Mouse (Mus musculus): ENCODE results near the gene Tekt1. TPM values are rescaled to one million over a fixed set of nuclear protein-coding genes. Genes with fewer than 3 reads are reported as not detected.
"Not testable (repeated sequence)": the region's sequence is repeated elsewhere in the genome, so short reads cannot be mapped to it uniquely, and the experiment has no call there.

Gene Tekt1
- polyA plus RNA-seq, 1 experiment from 2014 or later, result 5.3 TPM

DNA sequence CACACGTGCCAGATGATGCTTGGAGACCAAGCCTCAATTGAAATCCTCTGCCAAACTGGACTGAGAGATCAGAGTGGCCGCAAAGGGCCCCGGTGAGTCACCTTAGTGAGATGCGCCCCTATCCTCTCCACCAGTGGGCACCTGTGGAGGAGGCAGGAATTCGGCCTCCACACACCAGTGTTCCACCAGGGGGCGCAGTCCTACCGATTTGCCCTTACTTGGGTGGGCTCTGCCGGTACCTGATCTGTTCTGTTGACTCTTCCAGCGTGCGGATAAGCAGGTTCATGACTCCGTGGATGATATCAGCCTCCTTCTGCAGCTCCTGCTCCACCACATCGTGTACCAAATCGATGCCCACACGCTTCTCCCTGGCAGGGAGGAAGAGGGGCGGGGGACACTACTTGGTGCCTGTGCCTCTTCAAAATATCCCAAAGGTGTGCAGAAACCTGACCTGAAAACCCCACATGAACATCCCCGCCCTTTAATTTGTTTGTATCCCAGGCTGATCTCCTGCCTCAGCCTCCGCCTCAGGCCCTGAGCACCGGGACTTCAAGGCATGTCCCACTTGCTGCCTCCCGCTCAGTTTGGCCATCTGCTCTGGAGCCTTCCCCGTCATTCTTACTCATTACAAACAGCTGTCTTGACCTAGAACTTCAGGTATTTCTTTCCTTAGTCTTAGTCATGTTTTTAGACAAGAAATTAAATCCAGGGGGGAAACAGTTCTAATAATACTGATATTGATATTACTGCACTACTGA is 7.1 kb downstream of the Tekt1 start:
- ATAC-seq (replicated peaks; ENCODE audit: low FRiP score), result peak; percentile 33; the same call in 1 of the 2 replicates
- no peaks in the 10 kb centered on the region for H3K36me3 ChIP-seq (ENCODE audit: control insufficient read depth, insufficient read depth, low read length)
- H3K9ac ChIP-seq (ENCODE audit: low read length), result no peak overlapping the region
- no peak overlapping the region for H3K27ac ChIP-seq (ENCODE audit: low read depth, low read length)
- no peak overlapping the region for H3K4me3 ChIP-seq (ENCODE audit: low read depth, low read length)
- DNase-seq (ENCODE audit: low spot score), result peak; percentile 91
- H3K9me3 ChIP-seq (ENCODE audit: control insufficient read depth, low read length), result no peaks in the 10 kb centered on the region
- WGBS, result 21% methylated on average over 20 of the region's 20 CpGs
- H3K27me3 ChIP-seq (ENCODE audit: control insufficient read depth, insufficient read depth, low read length), result no peaks in the 10 kb centered on the region
- peak overlapping the region; percentile 36; the same call in 1 of the 2 replicates for H3K4me2 ChIP-seq (ENCODE audit: low read depth, low read length, severe bottlenecking)
- H3K4me1 ChIP-seq (replicated peaks; ENCODE audit: control insufficient read depth, insufficient read depth, low read length), result no peaks in the 10 kb centered on the region; the same call in 1 of the 2 replicates

DNA sequence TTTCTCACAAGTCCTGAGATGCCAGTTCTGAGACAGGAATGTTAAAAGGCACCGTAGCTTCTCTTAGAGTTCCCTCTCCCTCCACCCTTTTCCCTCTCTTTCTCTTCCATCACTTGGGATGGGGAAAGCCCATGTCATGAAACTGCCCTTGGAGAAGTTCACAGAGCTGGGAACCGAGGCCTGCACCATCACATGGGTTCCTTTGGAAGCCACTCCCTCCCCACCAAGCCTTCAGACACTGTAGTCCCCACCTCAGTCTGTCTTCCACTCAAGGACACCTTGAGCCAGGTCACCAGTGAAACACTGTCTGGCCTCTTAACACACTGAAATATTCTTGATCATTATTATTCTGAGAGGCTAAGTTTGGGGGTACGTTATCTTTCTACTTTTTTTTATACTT is 9.1 kb downstream of the Tekt1 start:
- Histone ChIP-seq H3K4me1 (replicated peaks; ENCODE audit: control insufficient read depth, insufficient read depth, low read length) (no peaks in the 10 kb centered on the region; the same call in 1 of the 2 replicates), H3K27me3 (ENCODE audit: control insufficient read depth, insufficient read depth, low read length) (no peaks in the 10 kb centered on the region), H3K4me2 (ENCODE audit: low read depth, low read length, severe bottlenecking) (no peak overlapping the region), H3K9ac (ENCODE audit: low read length) (no peak overlapping the region), H3K9me3 (ENCODE audit: control insufficient read depth, low read length) (no peaks in the 10 kb centered on the region), H3K4me3 (ENCODE audit: low read depth, low read length) (no peak overlapping the region), H3K36me3 (ENCODE audit: control insufficient read depth, insufficient read depth, low read length) (no peaks in the 10 kb centered on the region), H3K27ac (ENCODE audit: low read depth, low read length) (no peak overlapping the region)
- no peak for ATAC-seq (replicated peaks; ENCODE audit: low FRiP score)
- no peak for DNase-seq (ENCODE audit: low spot score)
- 80% methylated on average over 3 of the region's 3 CpGs for WGBS

DNA sequence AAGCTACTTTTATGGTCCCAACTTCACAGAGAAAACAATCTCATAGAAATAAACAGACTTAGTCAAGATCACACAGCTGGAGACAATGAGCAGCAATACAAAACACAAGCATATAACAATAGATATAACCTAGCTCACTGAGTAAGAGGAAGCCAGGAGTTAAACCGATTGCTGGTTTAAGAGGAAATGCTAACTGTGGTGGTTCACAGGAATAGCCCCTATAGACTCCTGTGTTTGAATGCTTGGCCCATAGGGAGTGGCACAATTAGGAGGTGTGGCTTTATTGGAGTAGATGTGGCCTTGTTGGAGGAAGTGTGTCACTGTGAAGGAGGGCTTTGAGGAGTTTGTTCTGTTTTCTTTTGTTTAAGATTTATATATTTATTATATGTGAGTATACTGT is 10.0 kb downstream of the Tekt1 start:
- 82% methylated on average over 1 of the region's 1 CpGs for WGBS
- Histone ChIP-seq H3K4me2 (ENCODE audit: low read depth, low read length, severe bottlenecking) (no peak overlapping the region), H3K27me3 (ENCODE audit: control insufficient read depth, insufficient read depth, low read length) (no peaks in the 10 kb centered on the region), H3K4me1 (replicated peaks; ENCODE audit: control insufficient read depth, insufficient read depth, low read length) (no peaks in the 10 kb centered on the region; the same call in 1 of the 2 replicates), H3K9me3 (ENCODE audit: control insufficient read depth, low read length) (no peaks in the 10 kb centered on the region), H3K9ac (ENCODE audit: low read length) (no peak overlapping the region), H3K36me3 (ENCODE audit: control insufficient read depth, insufficient read depth, low read length) (no peaks in the 10 kb centered on the region), H3K27ac (ENCODE audit: low read depth, low read length) (no peak overlapping the region), H3K4me3 (ENCODE audit: low read depth, low read length) (no peak overlapping the region)
- ATAC-seq (replicated peaks; ENCODE audit: low FRiP score) (no peak), DNase-seq (ENCODE audit: low spot score) (no peak)

DNA sequence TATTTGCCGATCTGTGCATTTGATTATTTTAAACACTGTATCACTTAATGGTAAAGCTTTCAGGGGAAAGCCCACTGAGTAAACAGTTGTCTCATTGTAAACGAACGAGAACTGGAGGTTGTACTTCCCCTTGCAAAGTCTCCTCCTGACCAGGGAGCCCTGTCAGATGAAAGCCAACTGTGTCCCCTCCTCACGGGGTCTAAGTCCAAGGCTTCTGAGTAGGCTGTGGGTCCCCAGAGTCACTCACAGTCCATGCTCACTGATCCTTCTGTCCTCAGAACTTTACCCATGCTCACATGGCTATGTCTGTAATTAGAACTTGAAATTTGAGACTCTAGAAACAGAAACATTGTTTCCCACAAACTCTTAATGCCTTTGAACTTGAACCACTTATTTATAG is 12.6 kb downstream of the Tekt1 start:
- DNase-seq (ENCODE audit: low spot score) (no peak), ATAC-seq (replicated peaks; ENCODE audit: low FRiP score) (no peak)
- Histone ChIP-seq H3K9ac (ENCODE audit: low read length) (no peak overlapping the region), H3K27me3 (ENCODE audit: control insufficient read depth, insufficient read depth, low read length) (no peaks in the 10 kb centered on the region), H3K4me1 (replicated peaks; ENCODE audit: control insufficient read depth, insufficient read depth, low read length) (no peaks in the 10 kb centered on the region), H3K27ac (ENCODE audit: low read depth, low read length) (no peak overlapping the region), H3K4me2 (ENCODE audit: low read depth, low read length, severe bottlenecking) (no peak overlapping the region), H3K4me3 (ENCODE audit: low read depth, low read length) (no peak overlapping the region), H3K9me3 (ENCODE audit: control insufficient read depth, low read length) (no peaks in the 10 kb centered on the region), H3K36me3 (ENCODE audit: control insufficient read depth, insufficient read depth, low read length) (no peaks in the 10 kb centered on the region)
- WGBS, result 82% methylated on average over 4 of the region's 4 CpGs

DNA sequence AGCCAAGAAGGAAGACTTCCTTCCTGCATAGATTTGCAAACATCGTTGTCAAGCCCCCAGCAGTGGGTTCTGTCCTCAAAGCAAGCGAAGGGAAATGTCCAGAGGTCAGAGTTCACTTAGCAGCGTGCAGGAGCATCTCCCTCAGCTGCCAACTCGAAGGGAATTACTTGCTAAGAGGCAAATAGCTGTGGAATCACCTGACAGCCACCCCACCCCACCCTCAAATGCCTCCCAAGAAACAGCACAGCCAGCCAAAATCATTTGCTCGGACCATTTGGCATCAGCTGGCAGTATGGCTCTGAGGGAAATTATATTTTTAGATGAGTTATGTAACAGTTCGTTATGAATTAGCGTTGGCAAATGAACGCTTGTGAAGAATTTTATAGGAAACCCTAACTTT is 13.2 kb downstream of the Tekt1 start:
- no peaks in the 10 kb centered on the region for H3K4me1 ChIP-seq (replicated peaks; ENCODE audit: control insufficient read depth, insufficient read depth, low read length)
- no peak overlapping the region for H3K27ac ChIP-seq (ENCODE audit: low read depth, low read length)
- H3K9ac ChIP-seq (ENCODE audit: low read length), result no peak overlapping the region
- no peaks in the 10 kb centered on the region for H3K27me3 ChIP-seq (ENCODE audit: control insufficient read depth, insufficient read depth, low read length)
- H3K9me3 ChIP-seq (ENCODE audit: control insufficient read depth, low read length), result no peaks in the 10 kb centered on the region
- H3K4me2 ChIP-seq (ENCODE audit: low read depth, low read length, severe bottlenecking), result no peak overlapping the region
- WGBS, result 75% methylated on average over 8 of the region's 8 CpGs
- no peaks in the 10 kb centered on the region for H3K36me3 ChIP-seq (ENCODE audit: control insufficient read depth, insufficient read depth, low read length)
- no peak for ATAC-seq (replicated peaks; ENCODE audit: low FRiP score)
- H3K4me3 ChIP-seq (ENCODE audit: low read depth, low read length), result no peak overlapping the region
- no peak for DNase-seq (ENCODE audit: low spot score)

DNA sequence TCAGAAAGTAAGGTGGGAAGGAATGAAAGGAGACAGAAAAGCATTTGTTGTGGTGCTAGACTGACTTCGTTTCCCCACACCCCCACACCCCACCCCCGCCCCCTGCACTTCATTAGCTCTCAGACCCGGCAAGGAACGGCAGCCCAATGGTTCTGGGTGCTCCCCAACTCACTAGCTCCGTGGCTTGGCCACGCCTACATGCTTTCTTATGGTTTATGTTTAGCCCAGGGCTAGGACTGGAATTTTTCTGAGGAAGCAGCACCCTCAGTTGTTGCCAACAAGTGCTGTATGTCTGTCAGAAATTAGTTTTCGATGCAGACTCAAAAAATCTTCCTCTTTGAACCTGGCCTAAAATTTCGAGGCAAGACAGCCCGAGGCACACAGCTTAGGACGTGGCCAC is 13.7 kb downstream of the Tekt1 start:
- ATAC-seq (replicated peaks; ENCODE audit: low FRiP score), result no peak
- Histone ChIP-seq H3K4me3 (ENCODE audit: low read depth, low read length) (no peak overlapping the region), H3K36me3 (ENCODE audit: control insufficient read depth, insufficient read depth, low read length) (no peaks in the 10 kb centered on the region), H3K27me3 (ENCODE audit: control insufficient read depth, insufficient read depth, low read length) (no peaks in the 10 kb centered on the region), H3K4me2 (ENCODE audit: low read depth, low read length, severe bottlenecking) (no peak overlapping the region), H3K9ac (ENCODE audit: low read length) (no peak overlapping the region), H3K27ac (ENCODE audit: low read depth, low read length) (no peak overlapping the region), H3K9me3 (ENCODE audit: control insufficient read depth, low read length) (no peaks in the 10 kb centered on the region), H3K4me1 (replicated peaks; ENCODE audit: control insufficient read depth, insufficient read depth, low read length) (no peaks in the 10 kb centered on the region)
- 66% methylated on average over 10 of the region's 10 CpGs for WGBS
- no peak for DNase-seq (ENCODE audit: low spot score)

DNA sequence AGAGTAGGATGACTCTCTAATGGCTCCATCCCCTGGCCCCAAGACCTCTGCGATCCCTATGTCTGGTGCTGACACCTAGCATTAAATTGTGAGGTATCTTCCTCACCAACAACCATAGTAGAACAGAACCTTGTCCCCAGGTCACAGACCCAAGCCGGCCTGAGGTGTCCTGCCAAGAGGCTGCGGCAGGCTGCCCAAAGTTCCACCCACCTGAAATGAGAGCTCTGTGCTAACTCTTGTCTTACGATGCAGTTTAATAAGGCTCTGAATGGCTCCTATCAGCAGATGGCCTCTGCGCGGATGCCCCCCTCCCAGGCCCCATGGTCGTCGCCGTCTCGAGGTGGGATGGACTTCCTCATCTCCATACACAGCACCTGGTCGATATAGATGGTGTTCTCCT is 17.8 kb downstream of the Tekt1 start:
- H3K27ac ChIP-seq (ENCODE audit: low read depth, low read length), result no peak overlapping the region
- 92% methylated on average over 11 of the region's 11 CpGs for WGBS
- DNase-seq (ENCODE audit: low spot score) (no peak), ATAC-seq (replicated peaks; ENCODE audit: low FRiP score) (no peak)
- no peaks in the 10 kb centered on the region for H3K36me3 ChIP-seq (ENCODE audit: control insufficient read depth, insufficient read depth, low read length)
- no peak overlapping the region for H3K9ac ChIP-seq (ENCODE audit: low read length)
- no peak overlapping the region for H3K4me3 ChIP-seq (ENCODE audit: low read depth, low read length)
- H3K27me3 ChIP-seq (ENCODE audit: control insufficient read depth, insufficient read depth, low read length), result no peaks in the 10 kb centered on the region
- H3K4me1 ChIP-seq (replicated peaks; ENCODE audit: control insufficient read depth, insufficient read depth, low read length), result no peaks in the 10 kb centered on the region
- no peak overlapping the region for H3K4me2 ChIP-seq (ENCODE audit: low read depth, low read length, severe bottlenecking)
- H3K9me3 ChIP-seq (ENCODE audit: control insufficient read depth, low read length), result no peaks in the 10 kb centered on the region

DNA sequence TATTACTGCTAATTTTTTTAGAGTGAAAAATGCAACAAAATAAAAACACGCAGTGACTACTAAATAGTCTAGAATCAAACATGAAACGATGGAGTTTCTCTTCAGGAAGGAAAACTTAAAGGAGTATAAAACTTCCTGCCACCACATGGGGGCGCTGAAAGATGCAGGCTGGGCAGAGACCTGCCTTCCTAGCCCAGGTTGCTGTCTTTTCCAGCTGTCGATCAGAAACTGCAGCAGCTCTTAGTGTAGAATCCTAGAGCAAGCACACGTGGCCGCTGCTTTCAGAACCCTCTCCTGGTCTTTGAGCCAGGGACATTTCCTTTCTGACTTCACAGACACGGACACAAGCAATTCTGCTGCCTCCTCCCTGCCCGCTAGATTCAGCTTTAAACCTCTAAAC is 18.3 kb downstream of the Tekt1 start:
- H3K36me3 ChIP-seq (ENCODE audit: control insufficient read depth, insufficient read depth, low read length), result no peaks in the 10 kb centered on the region
- WGBS, result 25% methylated on average over 8 of the region's 8 CpGs
- no peak overlapping the region for H3K9ac ChIP-seq (ENCODE audit: low read length)
- no peak overlapping the region for H3K4me2 ChIP-seq (ENCODE audit: low read depth, low read length, severe bottlenecking)
- no peak overlapping the region for H3K4me3 ChIP-seq (ENCODE audit: low read depth, low read length)
- ATAC-seq (replicated peaks; ENCODE audit: low FRiP score) (no peak), DNase-seq (ENCODE audit: low spot score) (peak; percentile 76)
- H3K9me3 ChIP-seq (ENCODE audit: control insufficient read depth, low read length), result no peaks in the 10 kb centered on the region
- H3K4me1 ChIP-seq (replicated peaks; ENCODE audit: control insufficient read depth, insufficient read depth, low read length), result no peaks in the 10 kb centered on the region
- no peaks in the 10 kb centered on the region for H3K27me3 ChIP-seq (ENCODE audit: control insufficient read depth, insufficient read depth, low read length)
- H3K27ac ChIP-seq (ENCODE audit: low read depth, low read length), result no peak overlapping the region

DNA sequence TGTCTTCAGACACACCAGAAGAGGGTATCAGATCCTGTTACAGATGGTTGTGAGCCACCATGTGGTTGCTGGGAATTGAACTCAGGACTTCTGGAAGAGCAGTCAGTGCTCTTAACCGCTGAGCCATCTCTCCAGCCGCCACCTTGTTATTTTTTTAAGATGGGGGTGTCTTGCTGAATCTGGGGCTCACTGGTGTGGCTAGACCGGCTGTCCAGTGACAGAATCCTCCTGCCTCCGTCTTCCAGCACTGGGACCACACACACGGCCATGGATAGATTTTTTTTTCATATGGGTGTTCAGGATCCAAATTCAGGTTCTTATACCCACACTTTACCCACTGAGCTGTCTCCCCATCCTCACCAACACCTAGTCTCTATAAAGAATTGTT is 19.0 kb downstream of the Tekt1 start:
- WGBS, result 93% methylated on average over 5 of the region's 5 CpGs
- not testable (repeated sequence) for H3K9ac ChIP-seq (ENCODE audit: low read length); H3K4me1 ChIP-seq (replicated peaks; ENCODE audit: control insufficient read depth, insufficient read depth, low read length); ATAC-seq (replicated peaks; ENCODE audit: low FRiP score); H3K9me3 ChIP-seq (ENCODE audit: control insufficient read depth, low read length); H3K36me3 ChIP-seq (ENCODE audit: control insufficient read depth, insufficient read depth, low read length); DNase-seq (ENCODE audit: low spot score); H3K4me2 ChIP-seq (ENCODE audit: low read depth, low read length, severe bottlenecking); H3K4me3 ChIP-seq (ENCODE audit: low read depth, low read length); H3K27ac ChIP-seq (ENCODE audit: low read depth, low read length); H3K27me3 ChIP-seq (ENCODE audit: control insufficient read depth, insufficient read depth, low read length)
